Mouse (Mus musculus): ENCODE measurements around the gene Tle4.

Tle4 gene

GRCm38 (mm10) chr19:14590154-14590553 is 7.7 kb downstream of the Tle4 start:
- DNase-seq (ENCODE audit: low spot score) = no peak

GRCm38 (mm10) chr19:14588221-14589123 is 9.4 kb downstream of the Tle4 start:
- no peak for DNase-seq (ENCODE audit: low spot score)

GRCm38 (mm10) chr19:14586171-14586570 is 11.7 kb downstream of the Tle4 start:
- no peak for DNase-seq (ENCODE audit: low spot score)

- no peak for DNase-seq (ENCODE audit: low spot score)
These were observed 12.1 kb downstream of the Tle4 start for GRCm38 (mm10) chr19:14585731-14586130.

- no peak for DNase-seq (ENCODE audit: low spot score)
These were observed 12.6 kb downstream of the Tle4 start for GRCm38 (mm10) chr19:14585235-14585634.

GRCm38 (mm10) chr19:14578698-14579097 is 19.2 kb downstream of the Tle4 start:
- DNase-seq (ENCODE audit: low spot score) = no peak

GRCm38 (mm10) chr19:14578016-14578415 is 19.8 kb downstream of the Tle4 start:
- no peak for DNase-seq (ENCODE audit: low spot score)

GRCm38 (mm10) chr19:14576311-14576710 is 21.5 kb downstream of the Tle4 start:
- DNase-seq (ENCODE audit: low spot score) = no peak

GRCm38 (mm10) chr19:14568879-14569278 is 29.0 kb downstream of the Tle4 start:
- DNase-seq (ENCODE audit: low spot score) = no peak

- no peak for DNase-seq (ENCODE audit: low spot score)
These were observed 30.8 kb downstream of the Tle4 start for GRCm38 (mm10) chr19:14567081-14567480.

GRCm38 (mm10) chr19:14566564-14567021 is 31.3 kb downstream of the Tle4 start:
- no peak for DNase-seq (ENCODE audit: low spot score)

- DNase-seq (ENCODE audit: low spot score) = no peak
These were observed 32.3 kb downstream of the Tle4 start for GRCm38 (mm10) chr19:14565424-14566069.

- DNase-seq (ENCODE audit: low spot score) = no peak
These were observed 34.4 kb downstream of the Tle4 start for GRCm38 (mm10) chr19:14563273-14563959.

GRCm38 (mm10) chr19:14547871-14548270 is 50.0 kb downstream of the Tle4 start:
- no peak for DNase-seq (ENCODE audit: low spot score)

- no peak for DNase-seq (ENCODE audit: low spot score)
These were observed 50.6 kb downstream of the Tle4 start for GRCm38 (mm10) chr19:14547133-14547842.

GRCm38 (mm10) chr19:14545485-14545884 is 52.4 kb downstream of the Tle4 start:
- DNase-seq (ENCODE audit: low spot score) = no peak

- DNase-seq (ENCODE audit: low spot score) = no peak
These were observed 54.5 kb downstream of the Tle4 start for GRCm38 (mm10) chr19:14543305-14543704.

GRCm38 (mm10) chr19:14540678-14541077 is 57.2 kb downstream of the Tle4 start:
- no peak for DNase-seq (ENCODE audit: low spot score)

GRCm38 (mm10) chr19:14536676-14537075 is 61.2 kb downstream of the Tle4 start:
- no peak for DNase-seq (ENCODE audit: low spot score)

GRCm38 (mm10) chr19:14534447-14534846 is 63.4 kb downstream of the Tle4 start:
- no peak for DNase-seq (ENCODE audit: low spot score)

GRCm38 (mm10) chr19:14532861-14533260 is 65.0 kb downstream of the Tle4 start:
- no peak for DNase-seq (ENCODE audit: low spot score)
